Mouse (Mus musculus) midbrain, embryonic 13.5 days (tissue): ENCODE results near the gene Znhit3. TPM values are rescaled to one million over a fixed set of nuclear protein-coding genes. Genes with fewer than 3 reads are reported as not detected.
A peak's percentile ranks its signal among the peaks of the same experiment; 100 is the strongest.

Experiments
- ATAC-seq: fragments of 200-750 bp; cut with Nextera tagmentation; 2 replicates; pipeline ENCODE4 v1.8.0; 2017; ENCODE audit warnings: mild to moderate bottlenecking, moderate TSS enrichment, moderate library complexity
- H3K27ac ChIP-seq: fragments of 300-500 bp; sonication (generic); 2 replicates; pipeline ENCODE4 v1.5.1; 2015; ENCODE audit warnings: inconsistent platforms, mild to moderate bottlenecking, moderate library complexity
- H3K27me3 ChIP-seq: fragments of 300-500 bp; sonication (generic); 2 replicates; pipeline ENCODE4 v1.6.1; 2015; ENCODE audit warnings: mild to moderate bottlenecking, inconsistent platforms
- H3K36me3 ChIP-seq: fragments of 300-500 bp; sonication (generic); 2 replicates; pipeline ENCODE4 v1.6.1; 2015; ENCODE audit warnings: mild to moderate bottlenecking, inconsistent platforms
- H3K4me1 ChIP-seq: fragments of 300-500 bp; sonication (generic); replicated peaks from 2 replicates; pipeline ENCODE4 v1.6.1; 2015; ENCODE audit warnings: inconsistent platforms
- H3K4me2 ChIP-seq: fragments of 300-500 bp; sonication (generic); replicated peaks from 2 replicates; pipeline ENCODE4 v1.6.1; 2015; ENCODE audit warnings: moderate library complexity, mild to moderate bottlenecking, inconsistent platforms
- H3K4me3 ChIP-seq: fragments of 300-500 bp; sonication (generic); replicated peaks from 2 replicates; pipeline ENCODE4 v1.5.1; 2015; ENCODE audit warnings: mild to moderate bottlenecking, inconsistent platforms
- H3K9ac ChIP-seq: fragments of 300-500 bp; sonication (generic); replicated peaks from 2 replicates; pipeline ENCODE4 v1.6.1; 2015; ENCODE audit warnings: mild to moderate bottlenecking, inconsistent platforms
- H3K9me3 ChIP-seq: fragments of 300-500 bp; sonication (generic); 2 replicates; pipeline ENCODE4 v1.6.1; 2016; ENCODE audit warnings: mild to moderate bottlenecking, inconsistent platforms
- WGBS: fragments of 180-500 bp; shearing (Covaris S2); methylation state at CpG from one replicate; pipeline ENCODE4 v1.1.7; 2015; 5-methylcytosine and 5-hydroxymethylcytosine counted together
- microRNA-seq: library from miRNA; unstranded; fragments of <30 nt; microRNA quantifications from one replicate; pipeline ENCODE4, GENCODE M21; 2016
- polyA plus RNA-seq: library from polyadenylated mRNA; unstranded; fragments of >200 nt; fragmentation: Nextera tagmentation; extraction: Ambion mirVana; gene quantifications from 2 replicates; pipeline ENCODE4 v1.2.1, GENCODE M21; 2015

Znhit3 gene
- polyA plus RNA-seq, 1 experiment from 2014 or later, result 68.1 TPM

DNA sequence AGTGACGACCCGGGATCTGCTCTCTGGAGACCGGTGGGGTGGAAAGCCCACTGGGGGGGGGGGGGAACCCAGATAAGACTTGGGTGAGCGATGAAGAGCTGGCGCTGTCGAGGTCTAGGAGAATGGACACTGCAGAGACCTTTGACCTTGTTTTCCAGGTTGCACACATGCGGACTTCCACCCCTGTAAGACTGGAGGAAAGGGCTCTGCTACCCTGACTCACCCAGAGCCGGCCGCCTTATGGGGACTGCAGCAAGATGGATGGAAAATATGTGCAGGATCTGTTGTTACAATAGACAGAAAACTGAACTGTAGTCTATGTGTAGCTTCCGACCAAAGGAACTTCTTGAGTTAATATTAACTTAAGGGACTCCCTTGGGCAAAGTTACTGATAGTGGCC, 45.1 kb downstream of the Znhit3 start:
- Histone ChIP-seq H3K9me3 (no peaks in the 10 kb centered on the region), H3K4me1 (peaks cover 30% of the 10 kb centered on the region), H3K4me2 (peak overlapping the region; percentile 67), H3K27me3 (no peaks in the 10 kb centered on the region), H3K36me3 (no peaks in the 10 kb centered on the region), H3K4me3 (peak overlapping the region; percentile 69), H3K9ac (peak overlapping the region; percentile 91), H3K27ac (peak overlapping the region; percentile 99)
- WGBS, result under 1% methylated on average over 10 of the region's 10 CpGs
- peak; percentile 62 for ATAC-seq

GRCm38 (mm10) chr11:84870337-84871043, 45.7 kb downstream of the Znhit3 start, which contains the start of gene Ggnbp2:
Gene Ggnbp2 (minus strand): TSS chr11:84870817.
- H3K9me3 ChIP-seq, result no peaks in the 10 kb centered on the region
- 0% methylated on average over 39 of the region's 62 CpGs for WGBS
- H3K4me1 ChIP-seq, result peaks cover 33% of the 10 kb centered on the region
- peak within 1 kb of the TSS; percentile 69 for H3K4me3 ChIP-seq
- H3K27me3 ChIP-seq, result no peaks in the 10 kb centered on the region
- H3K4me2 ChIP-seq, result peak within 1 kb of the TSS; percentile 71
- no peaks in the 10 kb centered on the region for H3K36me3 ChIP-seq
- peak within 1 kb of the TSS; percentile 91 for H3K9ac ChIP-seq
- H3K27ac ChIP-seq, result peak within 1 kb of the TSS; percentile 99
- peak; percentile 89 for ATAC-seq

GRCm38 (mm10) chr11:84869537-84870232, 46.5 kb downstream of the Znhit3 start:
- Histone ChIP-seq H3K27ac (peak overlapping the region; percentile 99), H3K9me3 (no peaks in the 10 kb centered on the region), H3K4me3 (peak overlapping the region; percentile 69), H3K4me1 (peaks cover 36% of the 10 kb centered on the region), H3K4me2 (peak overlapping the region; percentile 71), H3K36me3 (no peaks in the 10 kb centered on the region), H3K9ac (peak overlapping the region; percentile 87), H3K27me3 (no peaks in the 10 kb centered on the region)
- WGBS, result under 1% methylated on average over 61 of the region's 61 CpGs
- peak; percentile 86 for ATAC-seq

GRCm38 (mm10) chr11:84868786-84869259, 47.3 kb downstream of the Znhit3 start:
- Histone ChIP-seq H3K4me1 (peaks cover 36% of the 10 kb centered on the region), H3K9me3 (no peaks in the 10 kb centered on the region), H3K27ac (peak overlapping the region; percentile 99; the same call in 1 of the 2 replicates), H3K4me3 (peak overlapping the region; percentile 69), H3K9ac (peak overlapping the region; percentile 87), H3K36me3 (no peaks in the 10 kb centered on the region), H3K4me2 (peak overlapping the region; percentile 71), H3K27me3 (no peaks in the 10 kb centered on the region)
- no peak for ATAC-seq
- 16% methylated on average over 7 of the region's 7 CpGs for WGBS

- 93% methylated on average over 2 of the region's 2 CpGs for WGBS
- 0 out of 2 replicates have a peak overlapping the region, but pooled peaks have one; percentile 16 for H3K9ac ChIP-seq
- no peak overlapping the region for H3K27ac ChIP-seq
- no peaks in the 10 kb centered on the region for H3K9me3 ChIP-seq
- no peaks in the 10 kb centered on the region for H3K27me3 ChIP-seq
- 0 out of 2 replicates have a peak overlapping the region, but pooled peaks have one; percentile 19 for H3K4me2 ChIP-seq
- peaks cover 36% of the 10 kb centered on the region for H3K4me1 ChIP-seq
- ATAC-seq, result no peak
- peaks cover 3% of the 10 kb centered on the region; the same call in 1 of the 2 replicates for H3K36me3 ChIP-seq
- H3K4me3 ChIP-seq, result no peak overlapping the region
Measured at GRCm38 (mm10) chr11:84867586-84867985, 48.6 kb downstream of the Znhit3 start.

DNA sequence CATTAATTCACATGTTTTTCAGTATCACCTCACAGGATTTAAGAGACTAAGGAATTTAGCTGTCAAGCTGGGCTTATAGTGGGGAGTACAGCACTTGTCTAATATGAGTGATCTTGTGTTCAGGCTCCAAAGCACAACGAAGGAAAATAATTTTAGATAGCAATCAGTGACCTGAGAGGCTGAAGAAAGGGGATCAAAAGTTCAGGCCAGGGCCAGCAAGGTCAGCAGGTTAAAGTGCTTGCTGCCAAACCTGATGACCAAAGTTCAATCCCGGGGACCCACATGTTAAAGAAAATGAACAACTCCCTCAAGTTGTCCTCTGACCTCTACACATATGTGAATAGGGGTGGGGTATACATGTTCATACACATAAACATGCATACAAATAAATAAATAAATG, 50.9 kb downstream of the Znhit3 start:
- Histone ChIP-seq H3K4me2 (no peak overlapping the region), H3K4me1 (peaks cover 30% of the 10 kb centered on the region), H3K36me3 (peaks cover 13% of the 10 kb centered on the region), H3K27ac (no peak overlapping the region), H3K9me3 (no peaks in the 10 kb centered on the region), H3K9ac (no peak overlapping the region), H3K27me3 (no peaks in the 10 kb centered on the region), H3K4me3 (no peak overlapping the region)
- ATAC-seq, result no peak
- 88% methylated on average over 2 of the region's 2 CpGs for WGBS

Small RNAs within 50 kb of the gene (microRNA-seq; reads per million reads assigned to microRNA genes)
- gene Gm23564, result not detected

Other genes with a start within 250 kb of the Znhit3 start
- gene Mrm1, start 96.9 kb downstream of the Znhit3 start, polyA plus RNA-seq, result 8.5 and 10.7 TPM in 2 replicates
- 4.9 and 5.2 TPM in 2 replicates for gene Dhrs11, start 87.4 kb downstream of the Znhit3 start, polyA plus RNA-seq
- 75.1 and 75.7 TPM in 2 replicates for gene Ggnbp2, start 45.5 kb downstream of the Znhit3 start, polyA plus RNA-seq
- gene Myo19, start 36.2 kb downstream of the Znhit3 start, polyA plus RNA-seq, result 6.2 and 6.3 TPM in 2 replicates
- 2.3 and 3.1 TPM in 2 replicates for gene Pigw, start 36.1 kb downstream of the Znhit3 start, polyA plus RNA-seq
- gene Car4, start 41.4 kb upstream of the Znhit3 start, polyA plus RNA-seq, result 5.4 TPM in 2 replicates
- 10.3 and 11.6 TPM in 2 replicates for gene Usp32, start 223.8 kb upstream of the Znhit3 start, polyA plus RNA-seq